Mouse (Mus musculus) spleen, adult 2 months (tissue): ENCODE measurements around the gene Dhdh. TPM values are rescaled to one million over a fixed set of nuclear protein-coding genes. Genes with fewer than 3 reads are reported as not detected.

Source experiments
- DNase-seq, 2 experiments: peaks; one replicate each; pipeline versions ENCODE4 v3.0.0 to v3.0.0-alpha.2; 2012 to 2021; ENCODE audit warnings: low spot score in 2 of 2, low read depth in 1 of 2
- H3K27ac ChIP-seq: fragments of 200-500 bp; 2 replicates; pipeline ENCODE4 v1.5.1; 2012; ENCODE audit warnings: low read length, inconsistent platforms; ENCODE audit not compliant: insufficient read depth
- H3K27me3 ChIP-seq: fragments of 200-500 bp; 2 replicates; pipeline ENCODE4 v1.6.1; 2012; ENCODE audit warnings: mild to moderate bottlenecking, moderate library complexity, low read length, inconsistent platforms; ENCODE audit not compliant: control insufficient read depth, insufficient read depth
- H3K36me3 ChIP-seq: fragments of 200-500 bp; 2 replicates; pipeline ENCODE4 v1.6.1; 2012; ENCODE audit warnings: mild to moderate bottlenecking, low read length, inconsistent platforms; ENCODE audit not compliant: control insufficient read depth, insufficient read depth
- H3K4me1 ChIP-seq: fragments of 200-500 bp; 2 replicates; pipeline ENCODE4 v1.6.1; 2011; ENCODE audit warnings: inconsistent platforms; ENCODE audit not compliant: control insufficient read depth, insufficient read depth, insufficient read length
- H3K4me3 ChIP-seq: fragments of 200-500 bp; 2 replicates; pipeline ENCODE4 v1.5.1; 2011; ENCODE audit warnings: mild to moderate bottlenecking, inconsistent platforms; ENCODE audit not compliant: insufficient read depth, insufficient read length; ENCODE audit errors: extremely low read depth
- CTCF ChIP-seq: fragments of 200-500 bp; IDR thresholded peaks from 2 replicates; pipeline ENCODE4 v1.5.1; 2011; ENCODE audit warnings: mild to moderate bottlenecking, inconsistent platforms; ENCODE audit not compliant: insufficient read depth, insufficient read length, insufficient replicate concordance; ENCODE audit errors: extremely low read depth
- POLR2A ChIP-seq: fragments of 200-500 bp; IDR thresholded peaks from 2 replicates; pipeline ENCODE4 v1.6.1; 2011; ENCODE audit warnings: low read depth, low read length, inconsistent platforms
- WGBS: fragments of 180-500 bp; shearing (Covaris S2); methylation state at CpG from one replicate; pipeline ENCODE4 v1.1.7; 2018; 5-methylcytosine and 5-hydroxymethylcytosine counted together
- polyA plus RNA-seq: library from polyadenylated mRNA; depleted of rRNA; stranded (reverse); fragments of >200 nt; gene quantifications from 2 replicates; pipeline ENCODE4 v1.2.3, GENCODE M21; 2012

Dhdh gene
- polyA plus RNA-seq, 1 experiment, result 1.6 TPM

GRCm38 (mm10) chr7:45526474-45527120 is 38.0 kb upstream of the Dhdh start:
- 18% methylated on average over 7 of the region's 7 CpGs for WGBS
- peak in 1 of 2 experiments; percentile 48 for DNase-seq
- H3K4me1 ChIP-seq, result peaks cover 6% of the 10 kb centered on the region; the same call in 1 of the 2 replicates
- no peaks in the 10 kb centered on the region for H3K27me3 ChIP-seq
- peaks cover 7% of the 10 kb centered on the region for H3K36me3 ChIP-seq
- peak overlapping the region; percentile 85 for H3K4me3 ChIP-seq
- TF ChIP-seq POLR2A (no peak), CTCF (no peak)
- peak overlapping the region; percentile 95 for H3K27ac ChIP-seq

GRCm38 (mm10) chr7:45525809-45526473 is 37.3 kb upstream of the Dhdh start, which contains the start of the genes Ppp1r15a and Plekha4:
TSS of gene Ppp1r15a (minus strand) at chr7:45526268.
TSS of gene Plekha4 (plus strand) at chr7:45526330.
- Histone ChIP-seq H3K27me3 (no peaks in the 10 kb centered on the region), H3K4me3 (peak within 1 kb of the TSS; percentile 85), H3K36me3 (peaks cover 7% of the 10 kb centered on the region), H3K27ac (peak within 1 kb of the TSS; percentile 95), H3K4me1 (peaks cover 6% of the 10 kb centered on the region; the same call in 1 of the 2 replicates)
- under 1% methylated on average over 54 of the region's 54 CpGs for WGBS
- TF ChIP-seq POLR2A (peak; percentile 95), CTCF (no peak)
- DNase-seq, result peak; percentile 90 to 95

- H3K27ac ChIP-seq, result peak overlapping the region; percentile 95
- H3K36me3 ChIP-seq, result peaks cover 7% of the 10 kb centered on the region
- TF ChIP-seq POLR2A, result no peak; the same call in 1 of the 2 replicates
- TF ChIP-seq CTCF, result no peak
- WGBS, result 30% methylated on average over 12 of the region's 12 CpGs
- peak overlapping the region; percentile 85 for H3K4me3 ChIP-seq
- H3K4me1 ChIP-seq, result peaks cover 6% of the 10 kb centered on the region; the same call in 1 of the 2 replicates
- no peak for DNase-seq
- H3K27me3 ChIP-seq, result no peaks in the 10 kb centered on the region
Measured at GRCm38 (mm10) chr7:45524841-45525621, 36.4 kb upstream of the Dhdh start.

- no peak overlapping the region for H3K27ac ChIP-seq
- TF ChIP-seq POLR2A (no peak), CTCF (no peak)
Measured at GRCm38 (mm10) chr7:45523678-45524170, 35.1 kb upstream of the Dhdh start.

GRCm38 (mm10) chr7:45522957-45523676 is 34.5 kb upstream of the Dhdh start:
- WGBS, result 83% methylated on average over 18 of the region's 18 CpGs
- no peak for TF ChIP-seq POLR2A
- no peak for TF ChIP-seq CTCF
- Histone ChIP-seq H3K4me3 (peak overlapping the region; percentile 0), H3K4me1 (peaks cover 6% of the 10 kb centered on the region; the same call in 1 of the 2 replicates), H3K27ac (no peak overlapping the region), H3K27me3 (no peaks in the 10 kb centered on the region), H3K36me3 (peaks cover 7% of the 10 kb centered on the region)
- no peak for DNase-seq

More at GRCm38 (mm10) chr7:45523678-45524170, 35.1 kb upstream of the Dhdh start:
- peak overlapping the region; percentile 39; the same call in 1 of the 2 replicates for H3K4me3 ChIP-seq
- no peak for DNase-seq
- H3K4me1 ChIP-seq, result peaks cover 6% of the 10 kb centered on the region; the same call in 1 of the 2 replicates
- peaks cover 7% of the 10 kb centered on the region for H3K36me3 ChIP-seq
- WGBS, result 76% methylated on average over 13 of the region's 13 CpGs
- no peaks in the 10 kb centered on the region for H3K27me3 ChIP-seq
